Mouse (Mus musculus): ENCODE results near the gene Snx29. TPM values are rescaled to one million over a fixed set of nuclear protein-coding genes. Genes with fewer than 3 reads are reported as not detected.

Gene Snx29
- total RNA-seq, 1 experiment = 9.6 TPM

- no peaks in the 10 kb centered on the region for H3K4me1 ChIP-seq (ENCODE audit: control insufficient read depth in 2 of 2, insufficient read depth in 2 of 2, low read length in 2 of 2, poor library complexity in 1 of 2)
- in situ Hi-C loops (cut with MboI; ENCODE audit: low sequenced_read_pairs in 2 of 2, unreplicated experiment in 2 of 2) = no loop called here
- no peak overlapping the region for H3K4me3 ChIP-seq (ENCODE audit: insufficient read depth in 1 of 2, low read depth in 1 of 2, low read length in 2 of 2, poor library complexity in 1 of 2, severe bottlenecking in 1 of 2)
- H3K9ac ChIP-seq (ENCODE audit: insufficient read depth, low read depth, low read length, poor library complexity, severe bottlenecking) = no peak overlapping the region
- TF ChIP-seq HCFC1 (IDR thresholded peaks at IDR 0.05; ENCODE audit: borderline replicate concordance, insufficient read depth, low read length) (no peak), CHD2 (IDR thresholded peaks at IDR 0.05; ENCODE audit: low read depth, low read length) (no peak), ZC3H11A (IDR thresholded peaks at IDR 0.05; ENCODE audit: borderline replicate concordance, low read depth, low read length) (peak; percentile 24; the same call in 1 of the 2 replicates), MAFK (IDR thresholded peaks at IDR 0.05; ENCODE audit: insufficient read depth, low read depth, low read length) (no peak), ZNF384 (IDR thresholded peaks at IDR 0.05; ENCODE audit: low read depth, low read length) (no peak)
- H3K27ac ChIP-seq (ENCODE audit: insufficient read depth, low read depth, low read length, poor library complexity, severe bottlenecking) = no peak overlapping the region
- DNase-seq (ENCODE audit: low read depth, low spot score) = no peak
- H3K36me3 ChIP-seq (ENCODE audit: control insufficient read depth, insufficient read depth, low read length, poor library complexity, severe bottlenecking) = no peaks in the 10 kb centered on the region
- H3K9me3 ChIP-seq (ENCODE audit: control insufficient read depth, insufficient read depth, low read depth, low read length) = no peaks in the 10 kb centered on the region
Observed at GRCm38 (mm10) chr16:11603667-11604422, 281.1 kb downstream of the Snx29 start.

- H3K9me3 ChIP-seq (ENCODE audit: control insufficient read depth, insufficient read depth, low read depth, low read length) = no peaks in the 10 kb centered on the region
- H3K36me3 ChIP-seq (ENCODE audit: control insufficient read depth, insufficient read depth, low read length, poor library complexity, severe bottlenecking) = no peaks in the 10 kb centered on the region
- no peak overlapping the region for H3K4me3 ChIP-seq (ENCODE audit: insufficient read depth in 1 of 2, low read depth in 1 of 2, low read length in 2 of 2, poor library complexity in 1 of 2, severe bottlenecking in 1 of 2)
- no peak overlapping the region for H3K27ac ChIP-seq (ENCODE audit: insufficient read depth, low read depth, low read length, poor library complexity, severe bottlenecking)
- H3K9ac ChIP-seq (ENCODE audit: insufficient read depth, low read depth, low read length, poor library complexity, severe bottlenecking) = no peak overlapping the region
- TF ChIP-seq MAFK (IDR thresholded peaks at IDR 0.05; ENCODE audit: insufficient read depth, low read depth, low read length) (no peak), CHD2 (IDR thresholded peaks at IDR 0.05; ENCODE audit: low read depth, low read length) (no peak), HCFC1 (IDR thresholded peaks at IDR 0.05; ENCODE audit: borderline replicate concordance, insufficient read depth, low read length) (no peak), ZNF384 (IDR thresholded peaks at IDR 0.05; ENCODE audit: low read depth, low read length) (no peak), ZC3H11A (IDR thresholded peaks at IDR 0.05; ENCODE audit: borderline replicate concordance, low read depth, low read length) (no peak)
- no peaks in the 10 kb centered on the region for H3K4me1 ChIP-seq (ENCODE audit: control insufficient read depth in 2 of 2, insufficient read depth in 2 of 2, low read length in 2 of 2, poor library complexity in 1 of 2)
- in situ Hi-C loops (cut with MboI; ENCODE audit: low sequenced_read_pairs in 2 of 2, unreplicated experiment in 2 of 2) = no loop called here
- DNase-seq (ENCODE audit: low read depth, low spot score) = no peak
Observed at GRCm38 (mm10) chr16:11612526-11613126, 289.9 kb downstream of the Snx29 start.

GRCm38 (mm10) chr16:11614401-11615014 lies 291.8 kb downstream of the Snx29 start:
- Histone ChIP-seq H3K4me1 (ENCODE audit: control insufficient read depth in 2 of 2, insufficient read depth in 2 of 2, low read length in 2 of 2, poor library complexity in 1 of 2) (no peaks in the 10 kb centered on the region), H3K4me3 (ENCODE audit: insufficient read depth in 1 of 2, low read depth in 1 of 2, low read length in 2 of 2, poor library complexity in 1 of 2, severe bottlenecking in 1 of 2) (no peak overlapping the region), H3K36me3 (ENCODE audit: control insufficient read depth, insufficient read depth, low read length, poor library complexity, severe bottlenecking) (no peaks in the 10 kb centered on the region), H3K9ac (ENCODE audit: insufficient read depth, low read depth, low read length, poor library complexity, severe bottlenecking) (no peak overlapping the region), H3K9me3 (ENCODE audit: control insufficient read depth, insufficient read depth, low read depth, low read length) (no peaks in the 10 kb centered on the region), H3K27ac (ENCODE audit: insufficient read depth, low read depth, low read length, poor library complexity, severe bottlenecking) (no peak overlapping the region)
- in situ Hi-C loops (cut with MboI; ENCODE audit: low sequenced_read_pairs in 2 of 2, unreplicated experiment in 2 of 2) = no loop called here
- TF ChIP-seq ZC3H11A (IDR thresholded peaks at IDR 0.05; ENCODE audit: borderline replicate concordance, low read depth, low read length) = no peak
- TF ChIP-seq ZNF384 (IDR thresholded peaks at IDR 0.05; ENCODE audit: low read depth, low read length) = no peak
- no peak for TF ChIP-seq CHD2 (IDR thresholded peaks at IDR 0.05; ENCODE audit: low read depth, low read length)
- no peak for TF ChIP-seq MAFK (IDR thresholded peaks at IDR 0.05; ENCODE audit: insufficient read depth, low read depth, low read length)
- TF ChIP-seq HCFC1 (IDR thresholded peaks at IDR 0.05; ENCODE audit: borderline replicate concordance, insufficient read depth, low read length) = no peak
- no peak for DNase-seq (ENCODE audit: low read depth, low spot score)

GRCm38 (mm10) chr16:11615633-11616032 lies 292.9 kb downstream of the Snx29 start:
- in situ Hi-C loops (cut with MboI; ENCODE audit: low sequenced_read_pairs in 2 of 2, unreplicated experiment in 2 of 2) = no loop called here
- H3K9ac ChIP-seq (ENCODE audit: insufficient read depth, low read depth, low read length, poor library complexity, severe bottlenecking) = no peak overlapping the region
- no peak for DNase-seq (ENCODE audit: low read depth, low spot score)
- H3K36me3 ChIP-seq (ENCODE audit: control insufficient read depth, insufficient read depth, low read length, poor library complexity, severe bottlenecking) = no peaks in the 10 kb centered on the region
- H3K27ac ChIP-seq (ENCODE audit: insufficient read depth, low read depth, low read length, poor library complexity, severe bottlenecking) = no peak overlapping the region
- H3K4me1 ChIP-seq (ENCODE audit: control insufficient read depth in 2 of 2, insufficient read depth in 2 of 2, low read length in 2 of 2, poor library complexity in 1 of 2) = no peaks in the 10 kb centered on the region
- no peak overlapping the region for H3K4me3 ChIP-seq (ENCODE audit: insufficient read depth in 1 of 2, low read depth in 1 of 2, low read length in 2 of 2, poor library complexity in 1 of 2, severe bottlenecking in 1 of 2)
- TF ChIP-seq MAFK (IDR thresholded peaks at IDR 0.05; ENCODE audit: insufficient read depth, low read depth, low read length) = no peak
- no peak for TF ChIP-seq ZC3H11A (IDR thresholded peaks at IDR 0.05; ENCODE audit: borderline replicate concordance, low read depth, low read length)
- no peaks in the 10 kb centered on the region for H3K9me3 ChIP-seq (ENCODE audit: control insufficient read depth, insufficient read depth, low read depth, low read length)
